Mouse (Mus musculus): ENCODE data around the gene Clptm1.
A peak's percentile ranks its signal among the peaks of the same experiment; 100 is the strongest.

Clptm1 gene

DNA sequence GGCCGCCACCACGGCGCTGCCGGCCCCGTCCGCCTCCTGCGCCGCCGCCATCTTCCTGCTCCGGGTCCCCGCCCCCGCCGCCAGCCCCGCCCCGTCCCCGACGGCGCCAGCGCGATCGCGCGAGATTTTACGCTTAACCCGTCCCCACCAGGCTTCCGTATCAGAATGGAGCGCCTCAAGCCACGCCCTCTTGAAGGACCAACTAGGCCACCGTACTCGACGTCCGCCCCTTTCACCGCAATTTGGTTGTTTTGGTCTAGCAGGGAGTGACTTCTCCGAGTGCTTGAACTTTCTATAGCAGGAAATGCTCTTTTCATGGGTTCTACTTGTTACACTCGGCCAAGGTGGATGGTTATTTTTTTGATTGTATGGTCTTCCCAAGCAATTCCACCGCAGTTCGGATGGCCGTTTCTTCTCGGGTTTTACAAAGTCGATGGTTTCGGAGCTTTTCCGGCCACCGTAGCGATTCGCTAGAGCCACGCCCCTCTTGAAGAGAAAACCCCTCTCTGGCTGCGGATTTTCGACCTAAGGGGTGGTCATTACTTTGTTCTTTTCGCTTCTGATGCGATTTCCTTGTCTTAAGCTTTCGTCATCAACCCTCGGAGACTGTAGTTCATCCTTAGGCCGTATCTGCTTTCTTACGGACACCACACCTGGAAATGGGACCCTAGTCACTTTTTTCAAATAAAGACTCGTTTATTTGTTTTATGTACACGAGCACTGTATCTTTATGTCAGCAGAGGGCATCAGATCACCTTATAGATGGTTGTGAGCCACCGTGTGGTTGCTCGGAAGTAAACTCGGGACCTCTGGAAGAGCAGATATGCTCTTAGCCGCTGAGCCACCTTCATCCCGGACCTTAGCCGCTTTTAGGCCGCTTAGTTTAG is at the start of gene Clptm1:
Clptm1 (minus strand) TSS at position 79 of the 887 bp plus-strand sequence.
- peak; percentile 97 to 98 for DNase-seq

DNA sequence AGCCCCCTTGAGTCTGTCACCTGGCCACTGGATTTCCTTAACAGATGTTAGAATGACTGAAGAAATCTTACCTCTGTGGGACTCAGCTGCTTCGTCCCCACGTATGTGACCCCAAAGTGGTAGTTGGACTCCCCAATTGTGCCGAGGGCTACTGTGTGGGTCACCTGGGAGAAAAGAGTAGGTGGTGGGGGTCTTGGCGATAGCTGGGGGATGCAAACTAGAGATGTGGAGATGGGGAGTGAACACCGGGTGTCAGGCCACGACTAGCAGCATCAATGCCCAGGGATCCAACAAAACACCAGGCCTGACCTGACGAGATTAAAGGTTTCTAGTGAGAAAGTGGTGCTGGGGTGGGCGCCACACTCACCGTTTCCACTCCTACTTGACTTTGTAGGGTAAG is 48.8 kb upstream of the Clptm1 start:
- DNase-seq: no peak

DNA sequence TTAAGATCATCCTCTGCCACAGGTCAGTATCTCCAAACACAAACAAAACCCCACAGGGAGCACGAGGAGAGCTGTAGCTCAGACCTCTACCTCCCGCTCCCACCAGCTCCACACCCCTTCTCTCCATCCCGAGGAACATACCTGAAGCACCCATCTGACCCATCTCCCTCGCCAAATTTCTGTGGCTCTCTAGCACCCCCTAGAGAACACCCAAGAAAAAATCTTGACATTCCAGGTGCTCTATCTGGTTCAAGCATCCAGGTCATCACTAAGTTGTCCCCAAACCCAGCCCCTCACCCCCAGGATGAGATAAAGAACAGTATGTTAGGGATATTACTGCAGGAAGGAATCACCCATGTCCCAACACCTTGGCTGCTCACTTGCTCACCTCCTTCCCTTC is 48.4 kb upstream of the Clptm1 start:
- peak in 1 of 2 experiments; percentile 26 for DNase-seq

DNA sequence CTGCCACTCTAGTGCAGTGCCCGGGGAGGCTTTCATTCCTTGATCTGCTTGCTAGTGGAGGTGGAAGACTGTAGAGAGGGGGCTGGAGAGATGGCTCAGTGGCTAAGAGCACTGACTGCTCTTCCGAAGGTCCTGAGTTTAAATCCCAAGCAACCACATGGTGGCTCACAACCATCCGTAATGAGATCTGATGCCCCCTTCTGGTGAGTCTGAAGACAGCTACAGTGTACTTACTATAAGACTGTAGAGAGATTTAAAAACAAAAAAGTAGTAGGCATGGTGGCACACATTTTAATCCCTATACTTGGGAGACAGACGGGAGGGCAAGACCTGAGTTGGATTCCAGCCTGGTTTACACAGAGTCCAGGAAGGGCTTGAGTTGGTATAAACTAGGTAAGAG is 47.6 kb upstream of the Clptm1 start:
- DNase-seq: peak in 1 of 2 experiments; percentile 27

DNA sequence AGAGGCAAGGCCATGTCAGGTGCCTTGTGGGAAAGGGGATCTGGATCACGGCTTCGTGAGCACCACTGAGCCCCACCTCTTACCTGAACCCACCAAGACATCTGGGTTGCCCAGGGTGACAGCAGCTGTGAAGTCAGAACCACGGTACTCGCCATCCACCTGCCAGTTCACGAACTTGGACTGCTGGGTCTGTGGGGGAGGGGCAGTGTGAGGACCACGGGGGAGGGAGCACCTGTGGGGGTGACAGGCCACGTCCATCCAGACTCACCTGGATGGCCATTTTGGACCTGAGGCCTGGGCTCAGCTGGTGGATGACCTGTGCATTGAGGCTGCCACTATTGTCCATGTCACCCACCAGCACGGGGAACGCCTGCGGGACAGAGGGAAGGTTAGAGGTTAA is 45.8 kb upstream of the Clptm1 start:
- no peak for DNase-seq

DNA sequence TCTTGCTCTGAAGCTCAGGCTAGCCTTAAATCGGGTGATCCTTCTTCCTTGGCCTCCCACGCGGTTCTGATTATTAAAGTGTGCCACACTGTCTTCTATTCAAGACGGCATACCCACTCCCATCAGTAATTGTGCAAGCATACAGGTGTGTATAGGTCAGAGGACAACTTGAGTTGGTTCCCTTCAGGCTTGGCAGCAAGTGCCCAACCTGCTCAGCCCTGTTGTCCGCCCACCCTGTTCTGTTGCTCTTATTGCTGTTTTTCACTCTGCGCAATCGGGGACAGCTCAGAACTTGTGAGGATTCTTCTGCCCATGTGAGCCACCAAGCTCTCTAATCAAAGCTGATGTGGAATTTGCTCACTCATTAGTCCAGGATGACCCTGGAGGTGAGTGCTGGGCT is 40.4 kb upstream of the Clptm1 start:
- DNase-seq: no peak

DNA sequence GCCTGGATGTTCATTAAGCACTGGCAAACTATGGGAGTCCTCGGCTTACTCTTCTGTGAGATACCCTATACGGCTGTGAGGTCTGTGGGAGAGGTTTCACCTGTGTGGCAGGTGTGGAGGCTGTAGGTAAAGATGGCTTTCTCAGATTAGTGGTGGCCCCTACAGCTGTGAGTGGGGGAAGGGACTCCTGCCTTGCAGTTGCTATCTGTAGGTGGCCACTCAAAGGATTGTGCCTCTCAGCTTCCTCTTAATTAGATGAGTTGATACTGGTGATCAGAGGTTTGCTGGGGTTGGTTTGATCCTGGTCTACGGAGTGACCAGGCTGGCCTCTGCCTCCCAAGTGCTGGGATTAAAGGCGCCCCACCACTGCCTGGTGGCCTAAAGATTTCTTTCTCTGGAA is 39.6 kb upstream of the Clptm1 start:
- no peak for DNase-seq

DNA sequence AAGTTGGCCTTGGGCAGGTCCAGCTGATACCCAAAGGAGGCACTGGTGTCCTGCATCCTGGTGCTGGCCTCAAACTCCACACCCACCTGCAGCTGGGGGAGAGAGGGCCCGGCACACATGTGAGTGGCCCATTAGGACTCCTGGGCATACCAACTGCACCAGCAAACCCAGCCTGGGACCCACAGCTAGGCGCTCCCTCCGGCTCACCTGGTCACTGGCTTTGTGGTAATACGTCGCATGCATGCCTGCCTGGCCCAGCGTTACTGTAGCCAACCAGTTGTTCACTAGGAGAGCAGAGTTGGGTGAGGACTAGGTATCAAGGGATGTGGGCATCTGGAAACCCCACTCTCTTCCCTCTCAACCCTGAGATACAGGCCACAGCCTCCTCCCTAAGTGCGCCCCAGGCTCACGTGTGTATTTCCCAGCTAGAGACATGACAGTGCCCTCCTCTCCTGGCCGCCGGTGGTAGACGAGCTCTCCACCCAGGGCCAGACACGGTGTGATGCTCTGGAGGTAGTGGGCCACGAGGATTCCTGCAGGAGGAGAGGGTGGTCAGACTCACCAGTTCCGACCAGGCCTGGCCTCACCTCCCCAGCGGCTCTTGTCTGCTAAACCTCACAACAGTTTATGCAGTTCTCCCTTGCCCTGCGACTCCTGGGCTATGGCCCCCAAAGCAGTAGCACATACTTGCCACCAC is 38.2 kb upstream of the Clptm1 start:
- no peak for DNase-seq

DNA sequence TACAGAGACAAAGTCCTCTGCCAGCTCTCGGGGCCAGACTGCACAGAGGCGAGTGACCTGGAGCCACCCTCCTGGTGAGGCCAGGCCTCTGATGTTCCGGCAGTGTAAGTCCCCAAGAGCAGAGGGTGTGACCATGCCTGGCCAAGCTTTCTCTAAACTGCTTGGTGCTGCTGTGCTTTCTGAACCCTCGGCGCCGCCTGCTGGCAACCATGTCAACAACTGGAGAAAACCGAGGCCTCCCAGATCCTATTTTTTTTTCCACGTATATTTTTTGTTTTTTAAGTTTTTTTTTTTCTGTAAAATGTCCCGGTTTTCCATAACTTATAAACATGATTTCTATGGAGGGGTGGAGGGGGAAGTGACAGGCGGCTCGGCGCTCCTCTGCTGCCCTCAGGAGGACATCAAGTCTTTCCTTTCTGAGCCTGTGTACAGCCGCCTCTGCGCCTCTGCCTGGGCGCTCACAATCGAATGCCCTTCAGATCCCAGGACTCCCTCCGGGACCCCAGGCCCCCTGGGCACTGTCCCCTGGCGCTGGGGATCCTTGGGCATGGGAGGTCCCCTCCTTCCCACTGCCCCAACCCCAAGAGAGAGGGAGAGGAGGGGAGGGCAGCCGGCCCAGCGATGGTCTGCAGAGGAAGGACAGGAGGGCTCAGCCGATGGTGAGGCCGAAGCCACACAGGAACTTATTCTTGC is 36.4 kb upstream of the Clptm1 start:
- peak; percentile 91 to 94 for DNase-seq

DNA sequence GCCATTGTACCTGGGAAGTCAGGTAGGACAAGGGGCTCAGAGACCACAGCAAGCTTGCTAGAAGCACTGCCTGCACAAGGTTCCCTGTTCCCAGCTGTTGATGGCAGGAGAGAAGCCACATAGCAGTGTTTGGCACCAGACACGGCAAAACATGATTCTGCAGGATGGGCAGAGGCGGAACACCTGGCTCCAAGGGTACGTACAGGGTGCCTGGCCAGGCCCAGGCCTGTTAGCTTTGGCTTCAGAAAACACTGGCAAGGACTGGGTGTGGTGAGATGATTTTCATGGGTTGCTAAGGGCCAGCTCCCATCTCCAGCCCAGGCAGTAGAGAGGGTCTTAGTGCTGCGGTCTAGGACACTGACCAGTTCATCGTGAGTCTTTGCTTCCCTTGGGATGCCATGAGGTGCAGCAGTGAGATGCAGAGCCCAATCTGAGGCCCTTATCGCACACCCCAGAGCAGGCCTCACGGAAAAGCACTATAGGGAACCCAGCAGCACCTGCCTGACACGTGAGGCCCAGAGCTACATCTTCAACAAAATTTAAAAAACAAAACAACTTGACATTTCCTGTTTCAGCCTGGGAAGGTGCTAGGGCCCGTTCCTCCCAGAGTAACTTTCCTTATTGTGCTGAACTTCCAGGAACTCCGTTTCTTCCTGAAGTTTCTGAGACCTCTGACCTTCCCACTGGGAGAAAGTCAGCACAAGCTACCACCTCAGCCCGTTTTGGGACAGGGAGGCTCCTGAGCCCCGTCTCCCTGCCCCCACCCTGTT is 35.7 kb upstream of the Clptm1 start:
- no peak for DNase-seq

DNA sequence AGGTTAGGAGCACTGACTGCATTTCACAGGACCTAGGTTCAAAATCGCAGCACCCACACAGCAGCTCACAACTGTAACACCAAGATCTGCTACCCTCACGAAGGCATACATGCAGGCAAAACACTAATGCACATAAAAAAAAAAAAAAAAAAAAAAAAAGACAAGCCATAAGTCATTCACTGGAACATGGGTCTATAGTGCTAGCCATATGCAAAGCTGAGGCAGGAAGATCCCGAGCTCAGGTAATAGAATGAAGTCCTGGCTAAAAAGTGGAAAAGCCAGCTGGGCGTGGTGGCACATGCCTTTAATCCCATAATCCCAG is 35.0 kb upstream of the Clptm1 start:
- DNase-seq: no peak

DNA sequence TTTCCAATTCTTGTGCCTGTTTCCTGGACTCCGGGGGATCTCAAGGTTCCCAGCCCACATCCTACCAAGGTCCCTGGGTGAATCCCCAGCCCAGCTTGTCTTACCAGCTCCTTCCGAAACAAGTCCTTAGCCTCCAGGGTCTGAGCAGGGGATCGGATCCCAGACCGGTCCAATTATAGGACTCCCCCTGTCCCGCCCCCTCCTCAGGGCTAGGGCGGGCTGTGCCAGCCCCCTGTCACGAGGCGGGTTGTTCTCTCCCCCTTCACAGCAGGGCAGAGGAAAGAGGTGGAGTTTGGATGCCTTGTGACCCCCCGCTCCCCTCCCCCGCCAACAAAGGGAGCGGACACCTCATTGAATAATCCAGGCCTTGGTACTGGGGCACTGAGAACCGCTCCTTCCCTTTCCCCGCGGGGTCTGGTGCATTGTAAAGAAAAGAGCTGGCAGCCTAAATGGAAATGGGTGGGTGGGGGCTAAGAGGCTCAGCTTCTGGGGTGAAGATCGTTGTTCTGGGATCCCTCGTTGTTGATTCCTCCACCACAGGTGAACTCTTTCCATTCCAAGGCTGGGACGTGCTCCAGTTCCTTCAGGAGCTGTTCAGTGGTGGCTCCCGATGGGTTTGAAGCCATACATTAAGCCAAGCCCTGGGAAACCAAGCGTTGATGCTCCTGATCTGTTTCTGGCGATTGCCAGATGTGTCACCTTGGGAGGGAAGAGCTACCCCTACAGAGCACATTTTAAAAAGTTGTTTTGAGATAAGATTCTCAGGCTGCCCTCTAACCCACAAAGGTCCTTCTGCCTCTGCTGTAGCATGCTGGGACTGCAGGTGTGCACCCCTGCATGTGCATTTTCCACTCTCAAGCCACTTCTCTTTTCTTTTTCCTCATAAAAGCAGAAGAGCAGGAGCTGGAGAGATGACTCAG is 34.3 kb upstream of the Clptm1 start, which contains the start of gene Apoe:
Apoe (minus strand) TSS at position 282 of the 920 bp plus-strand sequence.
- DNase-seq: peak; percentile 71 to 89

DNA sequence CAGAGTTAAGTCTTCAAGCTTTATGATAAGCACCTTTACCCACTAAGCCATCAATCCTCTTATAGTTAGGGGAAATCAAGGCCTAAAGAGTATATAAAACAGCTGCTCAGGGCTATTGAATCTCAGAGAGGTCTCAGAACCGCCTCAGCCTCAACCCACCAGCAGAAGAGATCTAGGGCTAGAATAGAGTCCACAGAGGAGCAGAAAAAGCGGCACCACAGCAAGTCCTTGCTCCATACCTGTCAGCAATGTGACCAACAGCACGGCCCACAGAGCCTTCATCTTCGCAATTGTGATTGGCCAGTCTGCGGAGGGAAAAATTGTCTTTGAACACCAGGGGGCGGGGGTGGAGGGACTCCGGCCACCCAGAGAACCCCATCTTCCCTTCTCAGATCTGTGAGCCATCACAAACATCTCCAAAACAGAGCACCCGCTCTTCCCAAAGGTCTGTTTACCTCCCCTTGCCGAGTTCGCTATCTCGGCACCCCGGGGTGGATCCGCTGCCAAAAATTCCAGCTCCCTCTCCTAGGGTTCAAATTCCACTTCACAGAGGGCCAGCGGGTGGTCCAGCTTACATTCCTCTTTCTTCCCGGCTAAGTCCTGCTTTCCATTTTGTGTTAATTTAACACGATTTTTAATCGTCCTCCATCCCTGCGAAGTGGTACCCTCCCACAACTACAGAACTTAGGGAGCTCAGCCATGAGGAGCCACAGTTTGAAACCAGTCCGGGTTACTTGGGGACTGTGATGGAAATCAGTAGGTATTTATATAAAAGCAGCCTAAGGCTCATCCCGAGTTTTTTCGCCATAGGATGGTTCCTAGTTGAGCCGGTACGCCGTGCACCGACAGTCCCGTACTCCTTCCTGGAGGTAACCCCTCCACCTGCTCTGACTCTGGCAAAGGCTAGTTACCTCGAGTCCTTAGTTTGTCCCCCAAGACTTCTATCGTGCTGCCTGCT is 33.4 kb upstream of the Clptm1 start:
- peak; percentile 65 to 70 for DNase-seq

DNA sequence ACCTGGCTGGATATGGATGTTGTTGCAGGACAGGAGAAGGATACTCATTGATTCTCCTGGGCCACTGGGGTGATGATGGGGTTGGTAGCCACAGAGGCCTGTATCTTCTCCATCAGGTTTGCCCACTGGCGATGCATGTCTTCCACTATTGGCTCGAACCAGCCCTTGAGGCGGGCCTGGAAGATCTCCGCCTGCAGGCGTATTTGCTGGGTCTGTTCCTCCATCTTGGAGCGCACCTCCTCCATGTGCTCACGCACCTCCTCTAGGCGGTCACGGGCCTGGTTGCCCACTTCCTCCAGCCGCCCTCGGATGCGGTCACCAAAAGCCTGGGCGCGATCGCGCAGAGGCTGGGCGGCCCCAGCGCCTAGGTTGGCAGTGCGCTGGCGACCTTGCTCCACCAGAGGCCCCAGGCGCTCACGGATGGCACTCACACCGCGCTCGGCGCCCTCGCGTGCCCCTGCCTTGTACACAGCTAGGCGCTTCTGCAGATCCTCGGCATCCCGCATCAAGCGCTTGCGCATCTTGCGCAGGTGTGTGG is 31.6 kb upstream of the Clptm1 start:
- DNase-seq: no peak

DNA sequence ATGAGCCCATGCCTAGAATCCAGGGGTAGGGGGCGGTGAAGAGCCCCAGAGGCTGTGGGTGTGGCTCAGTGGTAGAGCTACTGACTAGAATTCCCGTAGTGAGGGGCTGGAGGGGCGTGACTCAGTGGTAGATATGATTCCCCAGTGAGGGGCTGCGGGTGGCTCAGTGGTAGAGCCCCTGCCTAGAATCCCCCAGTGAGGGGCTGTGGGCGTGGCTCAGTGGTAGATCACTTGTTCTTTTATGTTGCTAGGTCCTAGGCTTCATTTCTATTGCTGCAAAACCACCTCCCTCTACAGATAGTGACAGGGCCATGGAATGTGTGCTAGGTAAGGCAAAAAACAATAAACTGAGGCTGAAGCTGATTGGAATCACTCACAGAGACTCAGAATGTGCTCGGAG is 31.0 kb upstream of the Clptm1 start:
- no peak for DNase-seq

DNA sequence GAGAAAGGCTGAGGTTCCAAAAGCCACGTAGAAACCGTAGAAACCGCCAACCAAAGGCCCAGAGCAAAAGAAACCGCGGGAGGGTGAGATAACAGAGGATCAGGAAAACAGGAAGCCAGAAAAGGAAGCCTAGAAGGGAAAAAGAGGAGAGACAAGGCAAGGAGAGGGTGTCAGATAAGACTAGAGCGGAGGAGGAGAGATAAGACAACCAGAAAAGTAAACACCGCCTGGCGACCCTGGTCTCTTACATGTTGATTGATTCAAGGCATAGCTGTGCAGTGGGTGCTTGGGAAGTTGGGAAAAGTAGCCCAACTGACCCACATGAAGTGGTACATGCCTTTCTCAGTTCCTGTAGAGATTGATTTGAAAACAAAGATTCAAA is 30.4 kb upstream of the Clptm1 start:
- no peak for DNase-seq

DNA sequence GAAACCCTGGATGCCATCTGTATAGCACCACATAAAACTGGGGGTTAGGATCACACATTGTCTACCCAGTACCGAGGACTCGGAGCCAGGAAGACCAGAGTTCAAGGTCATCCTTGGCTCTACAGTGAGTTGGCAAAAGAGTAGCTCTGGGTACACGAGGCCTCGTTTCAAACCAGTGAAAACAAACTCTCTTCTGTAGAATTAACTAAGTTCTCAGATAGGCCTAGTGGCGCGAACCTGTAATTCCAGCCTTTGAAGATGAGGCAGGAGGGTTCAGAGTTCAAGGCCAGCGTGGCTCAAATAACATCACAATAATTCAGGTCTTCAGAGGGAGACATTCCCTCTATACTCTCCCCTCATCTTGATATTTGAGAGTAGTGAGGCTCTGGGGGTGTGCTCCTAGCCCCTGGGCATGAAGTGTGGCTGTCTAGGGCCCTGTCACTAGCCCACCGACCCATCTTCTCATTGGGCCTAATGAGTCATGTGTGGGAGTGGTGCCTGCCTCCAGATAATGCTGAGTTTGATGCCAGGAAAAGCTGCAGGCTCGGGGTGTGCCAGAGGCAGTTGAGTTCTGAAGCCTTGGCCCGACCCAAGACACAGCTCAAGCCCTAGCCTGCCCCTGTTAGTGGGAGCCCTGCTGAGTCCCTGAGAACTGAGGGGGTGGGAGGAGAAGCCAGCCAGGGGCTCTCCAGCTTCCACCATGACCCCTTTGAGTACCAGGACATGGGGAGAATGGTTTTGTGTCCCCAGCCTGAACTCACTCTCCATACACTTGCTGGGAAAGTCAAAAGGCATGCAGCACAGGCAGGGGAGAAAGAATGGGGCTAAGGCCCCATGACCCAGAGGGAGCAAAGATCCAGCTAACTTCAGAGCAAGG is 29.7 kb upstream of the Clptm1 start:
- no peak for DNase-seq

DNA sequence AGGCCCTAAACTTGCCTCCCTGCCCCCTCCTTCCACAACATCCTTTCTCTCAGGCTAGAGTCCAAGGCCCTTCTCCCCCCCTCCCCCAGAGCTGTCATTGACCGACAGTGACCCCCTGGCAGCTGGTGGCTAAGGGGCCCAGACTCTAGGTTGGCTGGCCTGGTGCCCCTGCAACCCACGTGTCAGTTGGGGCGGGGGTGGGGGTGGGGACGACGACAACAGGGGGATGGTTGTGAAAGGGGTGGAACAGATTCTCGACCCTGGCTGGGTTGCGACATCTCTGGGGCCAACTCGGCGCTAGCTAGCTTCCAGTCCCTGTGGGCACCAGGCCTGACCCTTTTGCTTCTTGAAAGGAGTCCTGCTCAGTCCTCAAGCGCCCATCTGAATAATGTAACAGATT is 28.6 kb upstream of the Clptm1 start:
- peak; percentile 59 to 80 for DNase-seq
